Mouse (Mus musculus) lung, adult 18-20 months (tissue): ENCODE measurements around the gene Zfp81.
"Not testable (repeated sequence)": the region's sequence is repeated elsewhere in the genome, so short reads cannot be mapped to it uniquely, and the experiment has no call there.

Experiments used
- DNase-seq, 2 experiments: peaks; one replicate each; pipeline ENCODE4 v3.0.0; 2022; ENCODE audit warnings: mixed read lengths in 2 of 2

The Zfp81 gene

GRCm38 (mm10) chr17:33358411-33359384, at the start of gene Zfp81:
Gene Zfp81, minus strand, starts transcription at chr17:33358878.
- peak; percentile 87 for DNase-seq

- DNase-seq = peak; percentile 93 to 95
Measured at GRCm38 (mm10) chr17:33394182-33395034, 35.7 kb upstream of the Zfp81 start, which contains the start of gene Zfp101. Gene Zfp101, minus strand, starts transcription at chr17:33394641.

GRCm38 (mm10) chr17:33392271-33392670, 33.6 kb upstream of the Zfp81 start:
- DNase-seq = no peak

- DNase-seq = no peak
Measured at GRCm38 (mm10) chr17:33385705-33386104, 27.0 kb upstream of the Zfp81 start.

GRCm38 (mm10) chr17:33372795-33373194, 14.1 kb upstream of the Zfp81 start:
- DNase-seq = no peak

- DNase-seq = no peak
Measured at GRCm38 (mm10) chr17:33352981-33353380, 5.7 kb downstream of the Zfp81 start.

- not testable (repeated sequence) for DNase-seq
Measured at GRCm38 (mm10) chr17:33289876-33290149, 68.9 kb downstream of the Zfp81 start.

GRCm38 (mm10) chr17:33289039-33289875, 69.4 kb downstream of the Zfp81 start, which contains the start of gene Zfp955b:
Gene Zfp955b, plus strand, starts transcription at chr17:33289544.
- DNase-seq = not testable (repeated sequence)
